Mouse (Mus musculus): ENCODE data around the gene Zfp111.

Zfp111 gene

GRCm38 (mm10) chr7:24211343-24211742 is at the start of gene Zfp111:
Gene Zfp111, minus strand, starts transcription at chr7:24211443.
- no peak for DNase-seq (ENCODE audit: low read depth, low spot score)

GRCm38 (mm10) chr7:24260000-24260312 is 48.7 kb upstream of the Zfp111 start:
- no peak for DNase-seq (ENCODE audit: low read depth, low spot score)

GRCm38 (mm10) chr7:24259306-24259999 is 48.2 kb upstream of the Zfp111 start:
- DNase-seq (ENCODE audit: low read depth, low spot score), result no peak

- DNase-seq (ENCODE audit: low read depth, low spot score), result no peak
These were observed 43.6 kb upstream of the Zfp111 start, which contains the start of gene Zfp108 for GRCm38 (mm10) chr7:24254633-24255474. Gene Zfp108, plus strand, starts transcription at chr7:24254794.

- no peak for DNase-seq (ENCODE audit: low read depth, low spot score)
These were observed 42.8 kb upstream of the Zfp111 start for GRCm38 (mm10) chr7:24253779-24254615.

- no peak for DNase-seq (ENCODE audit: low read depth, low spot score)
These were observed 26.0 kb upstream of the Zfp111 start, which contains the start of gene Zfp109 for GRCm38 (mm10) chr7:24237040-24237791. Gene Zfp109, minus strand, starts transcription at chr7:24237560.

GRCm38 (mm10) chr7:24210296-24210695 is 947 bp downstream of the Zfp111 start:
- DNase-seq (ENCODE audit: low read depth, low spot score), result no peak

- DNase-seq (ENCODE audit: low read depth, low spot score), result no peak
These were observed 2.9 kb downstream of the Zfp111 start for GRCm38 (mm10) chr7:24208282-24208886.

GRCm38 (mm10) chr7:24207488-24208261 is 3.6 kb downstream of the Zfp111 start:
- DNase-seq (ENCODE audit: low read depth, low spot score), result no peak

- no peak for DNase-seq (ENCODE audit: low read depth, low spot score)
These were observed 14.3 kb downstream of the Zfp111 start for GRCm38 (mm10) chr7:24196961-24197360.

- DNase-seq (ENCODE audit: low read depth, low spot score), result no peak
These were observed 18.1 kb downstream of the Zfp111 start for GRCm38 (mm10) chr7:24193157-24193556.

- DNase-seq (ENCODE audit: low read depth, low spot score), result no peak
These were observed 19.9 kb downstream of the Zfp111 start for GRCm38 (mm10) chr7:24191361-24191760.

- DNase-seq (ENCODE audit: low read depth, low spot score), result no peak
These were observed 21.7 kb downstream of the Zfp111 start for GRCm38 (mm10) chr7:24189571-24189944.

GRCm38 (mm10) chr7:24188901-24189570 is 22.2 kb downstream of the Zfp111 start:
- DNase-seq (ENCODE audit: low read depth, low spot score), result no peak

GRCm38 (mm10) chr7:24187611-24188010 is 23.6 kb downstream of the Zfp111 start:
- no peak for DNase-seq (ENCODE audit: low read depth, low spot score)

- no peak for DNase-seq (ENCODE audit: low read depth, low spot score)
These were observed 35.9 kb downstream of the Zfp111 start for GRCm38 (mm10) chr7:24175337-24175711.

GRCm38 (mm10) chr7:24174618-24175336 is 36.5 kb downstream of the Zfp111 start, which contains the start of gene Zfp114:
Gene Zfp114, plus strand, starts transcription at chr7:24175060.
- DNase-seq (ENCODE audit: low read depth, low spot score), result no peak

GRCm38 (mm10) chr7:24172191-24172590 is 39.1 kb downstream of the Zfp111 start:
- no peak for DNase-seq (ENCODE audit: low read depth, low spot score)

- DNase-seq (ENCODE audit: low read depth, low spot score), result no peak
These were observed 58.0 kb downstream of the Zfp111 start for GRCm38 (mm10) chr7:24153272-24153671.

Data from c-Kit-negative CD71-positive TER-119-positive erythroid progenitor cells, embryonic 14.5 days (primary cell).